Mouse (Mus musculus) cerebellum, adult 2 months (tissue): Measurements from ENCODE around the gene Wsb1. TPM values are rescaled to one million over a fixed set of nuclear protein-coding genes. Genes with fewer than 3 reads are reported as not detected.

ENCODE experiments used
- DNase-seq, 2 experiments: peaks; one replicate each; pipeline ENCODE4 v3.0.0; 2021
- H3K27ac ChIP-seq: fragments of 200-500 bp; 2 replicates; pipeline ENCODE4 v1.5.1; 2012; ENCODE audit warnings: low read length, control low read depth, inconsistent platforms; ENCODE audit not compliant: insufficient read depth
- H3K27me3 ChIP-seq: fragments of 200-500 bp; 2 replicates; pipeline ENCODE4 v1.6.1; 2012; ENCODE audit warnings: inconsistent platforms, mild to moderate bottlenecking, low read length, moderate library complexity; ENCODE audit not compliant: control insufficient read depth, insufficient read depth
- H3K4me1 ChIP-seq: fragments of 200-500 bp; 2 replicates; pipeline ENCODE4 v1.6.1; 2011; ENCODE audit warnings: low read length; ENCODE audit not compliant: control insufficient read depth, insufficient read depth
- H3K4me3 ChIP-seq: fragments of 200-500 bp; replicated peaks from 2 replicates; pipeline ENCODE3; 2011; ENCODE audit warnings: mild to moderate bottlenecking, low read depth, low read length, control low read depth; ENCODE audit not compliant: insufficient read depth
- CTCF ChIP-seq: fragments of 200-500 bp; IDR thresholded peaks from 2 replicates; pipeline ENCODE4 v1.5.1; 2011; ENCODE audit warnings: low read depth, mild to moderate bottlenecking, control low read depth, low read length, moderate library complexity, borderline replicate concordance; ENCODE audit not compliant: insufficient read depth
- POLR2A ChIP-seq: fragments of 200-500 bp; IDR thresholded peaks from 2 replicates; pipeline ENCODE4 v1.6.1; 2011; ENCODE audit warnings: low read length, control low read depth, borderline replicate concordance; ENCODE audit not compliant: insufficient read depth
- WGBS: fragments of 180-500 bp; shearing (Covaris S2); methylation state at CpG from one replicate; pipeline ENCODE4 v1.1.7; 2018; 5-methylcytosine and 5-hydroxymethylcytosine counted together
- polyA plus RNA-seq: library from polyadenylated mRNA; depleted of rRNA; stranded (reverse); fragments of >200 nt; gene quantifications from 2 replicates; pipeline ENCODE4 v1.2.3, GENCODE M21; 2012

Wsb1 gene
- polyA plus RNA-seq, 1 experiment: 207 TPM

DNA sequence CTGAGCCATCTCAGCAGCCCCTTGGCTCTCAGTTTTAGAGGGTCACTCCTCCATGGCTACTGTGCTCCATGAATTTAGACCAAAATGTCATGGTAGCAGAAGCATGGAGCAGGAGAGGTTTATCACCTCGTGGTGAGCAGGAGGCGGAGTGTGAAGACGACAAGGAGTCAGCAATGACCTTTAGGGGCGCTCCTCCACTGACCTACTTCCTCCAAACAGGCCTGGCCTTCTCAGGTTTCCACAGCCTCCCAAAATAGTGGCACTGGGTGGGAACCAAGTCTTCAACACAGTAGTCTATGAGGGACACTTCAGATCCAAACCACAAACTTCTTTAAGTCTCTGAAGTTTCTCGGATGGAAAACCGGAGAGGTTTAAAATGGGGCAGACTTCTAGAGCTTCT, 4.3 kb upstream of the Wsb1 start:
- no peak for DNase-seq
- H3K27me3 ChIP-seq: no peaks in the 10 kb centered on the region
- H3K4me3 ChIP-seq: no peak overlapping the region
- WGBS: 82% methylated on average over 6 of the region's 6 CpGs
- no peak overlapping the region for H3K27ac ChIP-seq
- no peak for TF ChIP-seq CTCF
- no peak for TF ChIP-seq POLR2A
- H3K4me1 ChIP-seq: no peaks in the 10 kb centered on the region

DNA sequence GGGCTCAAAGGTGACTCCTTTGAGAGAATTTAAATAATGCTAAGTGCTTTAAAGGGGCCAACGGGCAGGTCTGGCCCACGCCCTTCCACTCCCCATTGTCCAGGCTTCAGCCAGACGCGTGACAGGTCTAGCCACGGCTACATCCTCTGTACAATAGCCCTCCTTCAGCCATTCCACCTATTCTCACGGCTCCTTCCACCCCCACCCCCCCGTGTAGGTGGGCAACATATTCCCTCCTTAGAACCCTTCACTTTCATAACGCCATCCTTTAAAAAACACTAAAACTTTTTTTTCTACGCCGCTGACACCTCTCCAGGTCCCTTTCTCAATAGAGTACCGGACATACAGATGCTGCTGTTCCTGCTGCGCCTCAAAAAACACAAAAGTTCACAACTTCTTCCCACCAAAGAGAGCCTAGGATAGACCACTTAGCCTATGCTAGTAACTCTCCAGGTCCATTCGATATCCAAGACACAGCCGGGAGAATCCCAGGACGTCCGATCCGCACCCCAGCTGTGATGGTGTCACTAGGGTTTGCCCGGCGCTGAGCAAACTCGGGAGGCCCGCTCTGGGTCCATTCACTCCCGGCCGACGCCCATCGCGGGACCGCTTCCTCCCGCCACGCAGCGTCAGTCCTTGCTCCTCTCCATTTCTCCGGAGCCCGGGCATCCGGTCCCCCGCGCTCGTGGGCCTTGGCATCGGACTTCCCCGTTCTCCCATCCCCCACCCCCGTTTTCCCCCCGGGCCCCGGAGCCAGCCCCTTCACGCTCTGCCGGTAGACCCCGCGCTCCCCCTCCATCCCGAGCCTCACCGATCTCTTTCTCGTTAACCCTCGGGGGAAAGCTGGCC, 705 bp downstream of the Wsb1 start:
- H3K4me3 ChIP-seq: peak overlapping the region; percentile 89
- no peaks in the 10 kb centered on the region for H3K4me1 ChIP-seq
- peak overlapping the region; percentile 65; the same call in 1 of the 2 replicates for H3K27ac ChIP-seq
- TF ChIP-seq CTCF: no peak
- no peak for TF ChIP-seq POLR2A
- H3K27me3 ChIP-seq: no peaks in the 10 kb centered on the region
- whole genome bisulfite sequencing: 2% methylated on average over 49 of the region's 49 CpGs
- peak; percentile 51 to 67 for DNase-seq

DNA sequence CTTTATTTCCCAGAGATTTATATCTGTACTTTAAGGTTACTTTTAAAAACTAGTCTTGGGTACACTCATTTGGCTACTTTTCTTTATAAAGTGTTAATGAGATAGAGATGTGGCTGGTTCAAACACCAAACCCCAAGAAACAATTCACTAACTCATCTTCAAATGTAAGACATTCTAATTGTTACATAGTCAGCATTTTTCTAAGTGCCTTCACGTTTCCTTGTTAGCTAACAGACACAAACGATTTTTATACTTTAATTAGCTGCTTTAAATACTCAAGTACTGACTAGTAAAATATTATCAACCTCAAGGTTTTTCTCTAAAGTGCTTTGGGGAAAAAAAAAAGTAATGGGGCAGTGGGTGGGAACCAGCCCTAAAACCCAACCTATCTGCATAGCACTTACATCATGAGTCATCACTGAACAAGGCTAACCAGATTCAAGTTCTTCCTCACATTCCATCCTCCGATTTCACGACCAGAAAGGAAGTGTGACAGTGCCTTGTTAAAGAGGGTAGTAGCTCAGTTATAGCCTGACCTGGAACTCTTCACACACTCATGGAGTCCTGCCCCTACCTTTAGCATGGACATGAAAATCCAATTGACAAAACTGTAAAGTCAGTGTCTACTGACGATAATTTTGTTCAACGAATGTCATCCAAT, 1.5 kb downstream of the Wsb1 start:
- H3K27me3 ChIP-seq: no peaks in the 10 kb centered on the region
- TF ChIP-seq POLR2A (no peak), CTCF (no peak)
- DNase-seq: no peak
- no peaks in the 10 kb centered on the region for H3K4me1 ChIP-seq
- no peak overlapping the region for H3K27ac ChIP-seq
- WGBS: 16% methylated on average over 6 of the region's 6 CpGs
- H3K4me3 ChIP-seq: peak overlapping the region; percentile 89

- Histone ChIP-seq H3K4me3 (no peak overlapping the region), H3K27ac (no peak overlapping the region), H3K27me3 (no peaks in the 10 kb centered on the region), H3K4me1 (no peaks in the 10 kb centered on the region)
- no peak for DNase-seq
- TF ChIP-seq POLR2A: no peak
- no peak for TF ChIP-seq CTCF
- 93% methylated on average over 7 of the region's 7 CpGs for whole genome bisulfite sequencing
Measured at GRCm38 (mm10) chr11:79239024-79239423, 15.4 kb downstream of the Wsb1 start.

DNA sequence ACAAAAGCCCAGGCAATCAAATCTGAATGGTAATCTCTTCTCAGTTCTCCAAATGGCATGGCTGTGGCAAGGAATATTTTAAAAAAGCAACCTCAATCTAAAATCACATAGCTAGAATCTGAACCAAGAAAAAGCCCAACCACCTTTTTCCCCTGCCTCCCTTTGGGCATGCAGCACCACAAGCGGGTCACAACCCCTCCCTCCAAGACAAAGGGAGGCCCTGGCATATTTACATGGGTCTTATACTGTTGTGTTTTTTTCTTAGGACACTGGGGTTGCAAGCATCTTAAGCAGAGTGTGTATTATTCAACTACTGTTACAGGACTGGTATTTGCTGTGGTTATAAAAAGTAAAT, 16.1 kb downstream of the Wsb1 start:
- WGBS: 11% methylated on average over 1 of the region's 1 CpGs
- no peak overlapping the region for H3K27ac ChIP-seq
- no peaks in the 10 kb centered on the region for H3K4me1 ChIP-seq

DNA sequence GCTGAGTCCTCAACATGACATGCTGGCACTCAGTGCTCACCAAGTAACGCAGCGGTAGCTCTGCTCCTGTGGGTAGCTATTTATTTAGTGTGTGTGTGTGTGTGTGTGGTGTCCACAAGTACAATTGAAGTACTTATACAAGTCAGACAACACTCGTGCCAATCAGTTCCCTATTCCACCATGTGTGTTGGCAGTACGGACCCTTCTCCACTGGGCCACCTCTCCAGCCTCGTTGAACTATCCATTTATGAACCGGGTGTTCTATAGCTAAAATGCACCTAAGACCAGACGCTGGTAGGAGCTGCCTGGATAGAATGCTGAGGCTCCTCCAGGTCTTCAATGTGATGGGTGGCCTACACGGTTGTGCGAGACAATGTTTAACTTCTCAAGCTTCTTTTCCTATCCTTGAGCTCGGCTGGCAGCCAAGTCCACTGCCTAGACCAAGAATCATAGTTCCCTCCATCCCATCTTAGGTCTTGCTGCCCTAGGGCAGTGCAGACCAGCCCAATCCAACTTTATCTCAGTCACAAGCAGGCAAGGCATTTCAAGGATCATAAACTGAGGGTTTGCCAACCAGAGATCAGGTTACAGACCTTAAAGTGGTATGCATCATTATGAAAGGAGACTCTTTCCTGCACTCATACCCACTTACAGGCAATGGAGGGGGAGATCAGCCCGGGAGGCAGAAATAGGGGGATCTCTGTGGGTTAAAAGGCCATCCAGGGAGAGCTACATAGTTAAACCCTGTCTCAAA, 16.6 kb downstream of the Wsb1 start:
- Histone ChIP-seq H3K27me3 (no peaks in the 10 kb centered on the region), H3K4me3 (no peak overlapping the region), H3K27ac (no peak overlapping the region), H3K4me1 (no peaks in the 10 kb centered on the region)
- WGBS: 76% methylated on average over 11 of the region's 11 CpGs
- DNase-seq: no peak
- TF ChIP-seq CTCF (no peak), POLR2A (no peak)

More for the DNA sequence above, 16.1 kb downstream of the Wsb1 start:
- DNase-seq: no peak
- no peaks in the 10 kb centered on the region for H3K27me3 ChIP-seq
- no peak overlapping the region for H3K4me3 ChIP-seq
- no peak for TF ChIP-seq CTCF
- no peak for TF ChIP-seq POLR2A

DNA sequence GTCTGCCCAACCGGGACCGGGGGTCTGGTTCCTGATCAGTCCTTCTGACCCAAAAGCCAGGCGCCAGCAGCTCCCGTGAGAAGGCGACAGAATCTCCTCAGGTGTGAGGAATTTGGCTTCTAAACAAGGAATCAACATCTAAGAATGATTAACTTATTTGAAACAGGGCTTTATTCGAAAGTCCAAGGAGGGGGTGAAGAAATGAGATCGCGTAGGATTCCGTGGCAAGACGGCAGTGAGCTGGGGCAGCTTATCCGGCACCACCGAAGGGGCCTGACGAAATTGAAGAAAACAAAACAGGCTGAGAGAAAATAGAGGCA, 24.3 kb downstream of the Wsb1 start:
- H3K4me3 ChIP-seq: no peak overlapping the region
- TF ChIP-seq POLR2A (no peak), CTCF (no peak)
- H3K4me1 ChIP-seq: peaks cover 13% of the 10 kb centered on the region
- 41% methylated on average over 13 of the region's 13 CpGs for WGBS
- no peak for DNase-seq
- H3K27me3 ChIP-seq: no peaks in the 10 kb centered on the region
- H3K27ac ChIP-seq: no peak overlapping the region
